In the genomic region with DNA sequence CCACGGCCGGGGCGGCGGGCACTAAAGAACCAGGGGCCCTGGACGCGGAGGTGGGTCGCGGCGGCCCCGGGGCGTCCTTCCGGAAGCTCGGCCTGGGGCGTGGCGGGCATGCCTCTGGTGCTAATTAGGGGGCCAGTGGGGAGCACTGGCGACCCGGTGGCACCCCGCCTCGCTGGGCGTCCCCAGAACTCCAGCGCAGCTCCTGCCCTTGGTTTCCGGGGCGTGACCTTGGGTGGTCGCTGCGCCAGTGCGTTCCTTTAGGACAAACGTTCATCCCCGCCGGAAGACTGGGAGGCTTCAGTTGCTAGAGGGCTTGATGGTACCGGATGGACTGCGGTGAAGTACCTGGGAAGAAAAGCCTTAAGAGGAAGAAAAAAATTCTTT, we compare ENCODE assay signal across 8 mouse cellular contexts. TPM values are rescaled to one million over a fixed set of nuclear protein-coding genes. Genes with fewer than 3 reads are reported as not detected.
A peak's percentile ranks its signal among the peaks of the same experiment; 100 is the strongest.
DNase-seq lines count a peak whose midpoint lies in the region; ATAC-seq and TF ChIP-seq lines count a peak whose summit lies in the region.

No protein-coding gene starts in this region.

- H3K27ac ChIP-seq in layer of hippocampus, adult 2 months = peak overlapping the region; percentile 86
- peak overlapping the region; percentile 85 for H3K27ac ChIP-seq in intestine, embryonic 15.5 days
- peak overlapping the region; percentile 76 for H3K27ac ChIP-seq in lung, embryonic 16.5 days (ENCODE audit: low read length)

- peak overlapping the region; percentile 74 for H3K4me2 ChIP-seq in intestine, embryonic 15.5 days (replicated peaks)
- H3K4me2 ChIP-seq in lung, embryonic 16.5 days (ENCODE audit: low read depth, low read length) = peak overlapping the region; percentile 91

- WGBS in intestine, embryonic 15.5 days = under 1% methylated on average over 31 of the region's 31 CpGs
- WGBS in lung, embryonic 16.5 days = under 1% methylated on average over 21 of the region's 31 CpGs

- peak overlapping the region; percentile 97 for H3K9ac ChIP-seq in intestine, embryonic 15.5 days
- H3K9ac ChIP-seq in lung, embryonic 16.5 days (ENCODE audit: low read length) = peak overlapping the region; percentile 92

- DNase-seq in layer of hippocampus, adult 2 months (ENCODE audit: low spot score in 2 of 2) = no peak
- DNase-seq in layer of hippocampus, adult 11-12 months (ENCODE audit: low spot score) = no peak
- peak; percentile 67 for DNase-seq in ZHBTc4 (ENCODE audit: low read depth, low spot score)
- peak; percentile 20 for DNase-seq in forelimb bud, embryonic 11.5 days (ENCODE audit: low read depth, low spot score)
- DNase-seq in ovary, postnatal 36 days (ENCODE audit: low spot score) = peak; percentile 42
- peak; percentile 61 for DNase-seq in thymus, postnatal 4 days

- no peak; the same call in 1 of the 2 replicates for ATAC-seq in intestine, embryonic 15.5 days
- ATAC-seq in lung, embryonic 16.5 days (ENCODE audit: low read depth) = no peak; the same call in none of the 2 replicates

- H3K27me3 ChIP-seq in intestine, embryonic 15.5 days (replicated peaks) = no peaks in the 10 kb centered on the region
- H3K27me3 ChIP-seq in lung, embryonic 16.5 days (ENCODE audit: control insufficient read depth, insufficient read depth, low read depth, low read length) = no peaks in the 10 kb centered on the region

- peak overlapping the region; percentile 94 for H3K4me3 ChIP-seq in layer of hippocampus, adult 2 months
- peak overlapping the region; percentile 99 for H3K4me3 ChIP-seq in intestine, embryonic 15.5 days (replicated peaks)
- peak overlapping the region; percentile 81 for H3K4me3 ChIP-seq in lung, embryonic 16.5 days (ENCODE audit: low read length)

- H3K36me3 ChIP-seq in intestine, embryonic 15.5 days = peaks cover 8% of the 10 kb centered on the region; the same call in 1 of the 2 replicates
- peaks cover 7% of the 10 kb centered on the region for H3K36me3 ChIP-seq in lung, embryonic 16.5 days (ENCODE audit: control insufficient read depth, insufficient read depth, low read length)

- no peaks in the 10 kb centered on the region for H3K9me3 ChIP-seq in intestine, embryonic 15.5 days
- no peaks in the 10 kb centered on the region for H3K9me3 ChIP-seq in lung, embryonic 16.5 days (ENCODE audit: control insufficient read depth, low read length)

- TF ChIP-seq CTCF in layer of hippocampus, adult 2 months (conservative IDR thresholded peaks at IDR 0.05) = no peak

- H3K4me1 ChIP-seq in intestine, embryonic 15.5 days (replicated peaks) = peaks cover 13% of the 10 kb centered on the region; the same call in 1 of the 2 replicates
- H3K4me1 ChIP-seq in lung, embryonic 16.5 days (replicated peaks; ENCODE audit: control insufficient read depth, insufficient read depth, low read length) = peaks cover 20% of the 10 kb centered on the region

RNA-seq across cellular contexts. Expression of gene Maea, which starts 0.7 kb away (rescaled TPM):
- 10 to 100 TPM; 93.7 to 97.5 TPM for total RNA-seq in layer of hippocampus, adult 2 months (2021)
- 126 and 128 TPM in 2 replicates for polyA plus RNA-seq in intestine, embryonic 15.5 days (2015; fragmentation: Nextera tagmentation; extraction: Ambion mirVana)
- polyA plus RNA-seq in lung, embryonic 16.5 days (2015; fragmentation: Nextera tagmentation; extraction: Ambion mirVana) = 117 and 123 TPM in 2 replicates

RNA-seq across cellular contexts. Expression of gene Uvssa, which starts 42.4 kb away (rescaled TPM):
- total RNA-seq in layer of hippocampus, adult 2 months (2021) = 1 to 10 TPM; 5.9 to 7.0 TPM
- 6.7 and 6.8 TPM in 2 replicates for polyA plus RNA-seq in intestine, embryonic 15.5 days (2015; fragmentation: Nextera tagmentation; extraction: Ambion mirVana)
- polyA plus RNA-seq in lung, embryonic 16.5 days (2015; fragmentation: Nextera tagmentation; extraction: Ambion mirVana) = 8.6 and 9.2 TPM in 2 replicates

Comparison
In these comparisons a context has a peak if more than half of its experiments do, and no peak if none do; other contexts are left out.
1. DNase-seq: peak in ZHBTc4 (single experiment), forelimb bud, embryonic 11.5 days (single experiment), ovary, postnatal 36 days (single experiment) and thymus, postnatal 4 days (single experiment); none in layer of hippocampus, adult 2 months (0 of 2) and layer of hippocampus, adult 11-12 months (single experiment).
2. Peak in every context shown above with its lines, with median percentiles within 50 percentile points of each other: H3K27ac ChIP-seq and H3K4me3 ChIP-seq.